Mouse (Mus musculus) embryo, embryonic 10.5 days (tissue): ENCODE measurements around the gene Fitm2.

ENCODE experiments used
- DNase-seq: peaks from one replicate; pipeline ENCODE4 v3.0.0-alpha.2; 2015; ENCODE audit warnings: low spot score

Fitm2 gene

DNA sequence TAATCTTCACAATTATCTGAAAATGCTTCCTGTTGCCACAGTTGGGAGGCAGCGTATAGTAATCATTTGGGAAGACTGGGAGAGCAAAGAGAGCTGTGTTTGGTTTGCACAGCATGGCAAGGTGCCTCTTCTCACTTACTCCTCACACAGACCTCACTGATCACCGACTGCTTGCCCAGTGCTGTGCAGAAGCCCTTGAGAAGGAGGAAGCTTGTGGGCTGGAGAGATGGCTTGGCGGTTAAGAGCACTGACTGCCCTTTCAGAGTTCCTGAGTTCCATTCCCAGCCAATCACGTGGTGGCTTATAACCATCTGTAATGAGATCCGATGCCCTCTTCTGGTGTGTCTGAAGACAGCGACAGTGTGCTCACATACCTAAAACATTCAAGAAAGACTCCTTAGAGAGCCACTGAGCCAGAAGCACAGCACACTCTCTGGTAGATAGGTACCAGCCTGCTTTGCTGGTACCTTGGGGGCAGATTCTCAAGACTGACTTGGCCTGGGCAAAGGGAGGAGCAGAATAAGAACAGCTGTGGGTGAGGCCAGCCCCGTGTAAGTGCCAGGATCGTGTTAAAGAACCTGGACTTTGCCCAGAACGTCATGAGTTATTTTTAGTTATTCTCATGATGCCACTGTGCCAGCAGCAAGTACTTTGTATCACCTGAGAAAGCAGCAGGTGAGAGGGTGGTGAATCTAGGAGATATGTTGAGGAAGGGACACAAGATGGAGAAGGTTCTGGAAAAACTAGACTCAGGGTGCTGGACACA is 49.4 kb downstream of the Fitm2 start:
- DNase-seq = no peak

DNA sequence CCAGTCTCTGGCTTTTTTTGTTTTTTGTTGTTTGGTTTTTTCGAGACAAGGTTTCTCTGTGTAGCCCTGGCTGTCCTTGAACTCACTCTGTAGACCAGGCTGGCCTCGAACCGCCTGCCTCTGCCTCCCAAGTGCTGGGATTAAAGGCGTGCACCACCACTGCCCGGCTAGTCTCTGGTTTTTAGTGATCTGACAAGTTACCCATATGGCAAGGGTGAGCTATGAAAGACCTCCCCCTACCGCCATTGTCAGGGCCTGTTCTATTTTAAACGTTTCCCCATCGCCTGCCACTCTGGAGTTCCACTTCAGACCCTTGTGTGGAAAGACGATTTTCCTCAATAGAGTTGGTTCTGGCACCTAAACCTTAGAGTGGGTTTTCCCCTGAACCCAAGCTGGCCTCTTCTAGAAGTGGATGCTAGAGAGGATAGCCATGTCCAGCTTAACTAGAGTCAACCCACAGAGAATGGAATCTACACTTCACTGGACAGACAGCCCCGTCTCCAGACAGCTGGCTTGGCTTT is 52.0 kb downstream of the Fitm2 start:
- peak; percentile 9 for DNase-seq

DNA sequence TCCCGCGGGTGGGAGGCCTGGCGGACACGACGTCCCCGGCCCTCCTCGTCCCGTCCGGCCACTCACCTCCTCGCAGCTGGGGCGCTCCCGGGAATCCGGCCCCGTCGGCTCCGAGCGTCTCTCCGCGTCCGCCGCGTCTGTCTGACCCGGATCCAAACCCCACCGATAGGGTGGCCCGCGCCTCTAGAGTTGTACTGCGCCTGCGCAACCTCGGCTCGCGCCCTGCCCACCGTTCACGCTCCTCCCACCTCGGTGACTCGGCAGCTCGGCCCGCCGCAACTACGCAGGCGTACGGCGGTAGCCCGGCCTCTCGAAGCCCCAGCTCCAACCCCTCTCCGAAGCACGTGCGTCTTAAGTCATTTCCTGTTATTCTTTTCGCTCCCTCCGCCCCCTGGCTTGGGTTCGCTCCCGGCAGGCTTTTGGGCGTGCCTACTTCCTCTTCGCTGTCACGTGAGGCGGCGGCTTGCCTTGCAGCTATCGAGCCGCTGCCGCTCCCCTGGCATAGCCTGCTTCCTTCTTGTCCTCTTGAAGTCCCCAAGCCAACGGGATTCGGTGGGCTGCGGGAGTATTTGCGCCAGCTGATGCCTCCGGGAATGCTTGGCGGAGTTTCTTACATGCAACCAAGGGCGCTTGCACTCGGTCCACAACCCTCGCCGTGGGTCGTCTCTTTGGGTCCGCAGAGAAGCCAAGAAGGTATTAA is 52.9 kb downstream of the Fitm2 start:
- peak; percentile 99 for DNase-seq

DNA sequence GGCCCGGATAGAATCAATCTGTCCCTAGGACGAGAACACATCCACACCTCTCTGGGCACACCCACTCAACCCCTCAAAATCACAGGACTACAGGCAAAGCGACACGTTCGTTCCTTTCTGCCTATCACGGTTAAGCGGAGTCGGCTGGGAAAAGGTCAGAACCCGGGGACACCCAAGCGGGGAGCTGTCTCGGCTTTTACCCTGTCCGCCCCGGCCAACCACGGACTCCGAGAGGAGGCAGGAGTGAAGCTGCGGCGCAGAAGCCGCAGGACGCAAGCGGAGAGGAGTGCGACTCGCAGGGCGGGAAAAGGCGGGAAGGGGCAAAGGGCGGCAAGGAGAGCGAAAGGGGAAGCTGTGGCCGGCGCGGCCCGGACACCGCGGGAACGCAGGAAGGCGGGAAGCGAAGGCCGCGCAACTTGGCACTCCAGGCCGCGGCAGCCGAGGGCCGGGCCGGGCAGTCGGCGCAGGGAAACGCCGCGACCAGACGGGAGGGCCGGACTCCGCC is 53.5 kb downstream of the Fitm2 start:
- DNase-seq = peak; percentile 46

- DNase-seq = no peak
Observed at GRCm38 (mm10) chr2:163417830-163418229, 54.6 kb downstream of the Fitm2 start.

- no peak for DNase-seq
Observed at GRCm38 (mm10) chr2:163417026-163417425, 55.4 kb downstream of the Fitm2 start.
